Mouse (Mus musculus): ENCODE data around the gene Gm9903. TPM values are rescaled to one million over a fixed set of nuclear protein-coding genes. Genes with fewer than 3 reads are reported as not detected.

Gene Gm9903
- not detected for polyA plus RNA-seq (2015; fragmentation: Illumina TruSeq; extraction: RNeasy Lipid Tissue Mini Kit (QIAGEN cat#74804); ENCODE audit: insufficient read depth, low read depth, low replicate concordance)

GRCm38 (mm10) chr5:33629301-33629987, at the start of gene Gm9903, which contains the start of gene Fam53a:
Gene Gm9903, plus strand, starts transcription at chr5:33629925.
Gene Fam53a, minus strand, starts transcription at chr5:33629635.

DNA sequence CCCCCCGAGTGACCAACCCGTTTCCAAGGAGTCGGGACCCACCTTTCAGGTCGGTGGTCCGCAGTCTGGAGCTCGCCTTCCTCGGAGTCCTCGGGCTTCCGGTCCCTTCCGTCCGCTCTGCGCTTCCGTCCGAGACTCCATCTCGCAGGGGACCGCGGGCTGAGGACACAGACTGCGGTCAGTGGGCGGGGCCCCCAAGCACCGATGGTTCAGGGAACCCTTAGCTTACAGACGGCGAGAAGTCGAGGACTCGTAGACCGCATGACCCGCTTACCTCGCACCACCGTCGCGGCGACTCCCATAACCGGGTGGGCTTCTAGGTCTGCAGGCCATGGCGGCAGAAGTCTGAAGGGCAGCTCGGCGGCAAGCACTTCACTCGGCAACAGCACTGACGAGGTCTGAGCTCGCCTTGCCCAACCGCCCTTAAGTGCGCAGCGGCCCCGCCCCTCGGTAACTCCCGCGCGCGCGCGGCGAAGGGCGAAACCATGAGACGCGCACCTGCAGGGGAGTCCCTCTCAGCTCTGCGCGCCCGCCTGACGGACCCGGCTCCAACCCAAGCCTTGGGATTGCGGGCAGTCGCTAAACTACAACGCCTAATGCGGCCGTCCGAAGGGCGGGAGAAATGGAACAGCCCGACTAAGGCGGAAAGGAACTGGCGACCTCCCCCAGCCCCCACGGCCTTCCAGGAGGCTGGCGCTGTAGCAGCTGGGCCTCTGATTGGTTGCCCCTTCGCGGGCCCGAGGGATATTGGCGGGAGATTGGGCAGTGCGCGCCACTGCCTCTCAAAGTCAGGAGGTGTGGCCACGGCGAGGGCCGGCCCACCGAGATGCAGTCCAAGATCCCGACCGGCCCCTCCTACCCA, 22.4 kb downstream of the Gm9903 start, which contains the start of gene Slbp:
Slbp (minus strand) TSS at position 654 of the 862 bp plus-strand sequence.

GRCm38 (mm10) chr5:33657787-33658663, 28.3 kb downstream of the Gm9903 start, which contains the start of the genes Tacc3 and Tmem129:
Gene Tacc3, plus strand, starts transcription at chr5:33658128.
Gene Tmem129, minus strand, starts transcription at chr5:33658416.

Other genes with a start within 250 kb of the Gm9903 start
- not detected for gene Nkx1-1, start 195.9 kb upstream of the Gm9903 start, polyA plus RNA-seq (2015; fragmentation: Illumina TruSeq; extraction: RNeasy Lipid Tissue Mini Kit (QIAGEN cat#74804); ENCODE audit: insufficient read depth, low read depth, low replicate concordance)
- gene Fam53a, start 290 bp upstream of the Gm9903 start, polyA plus RNA-seq (2015; fragmentation: Illumina TruSeq; extraction: RNeasy Lipid Tissue Mini Kit (QIAGEN cat#74804); ENCODE audit: insufficient read depth, low read depth, low replicate concordance): 7.4 TPM
- gene Slbp, start 22.6 kb downstream of the Gm9903 start, polyA plus RNA-seq (2015; fragmentation: Illumina TruSeq; extraction: RNeasy Lipid Tissue Mini Kit (QIAGEN cat#74804); ENCODE audit: insufficient read depth, low read depth, low replicate concordance): 4.9 TPM
- 0.50 TPM for gene Tacc3, start 28.2 kb downstream of the Gm9903 start, polyA plus RNA-seq (2015; fragmentation: Illumina TruSeq; extraction: RNeasy Lipid Tissue Mini Kit (QIAGEN cat#74804); ENCODE audit: insufficient read depth, low read depth, low replicate concordance)
- gene Tmem129, start 28.5 kb downstream of the Gm9903 start, polyA plus RNA-seq (2015; fragmentation: Illumina TruSeq; extraction: RNeasy Lipid Tissue Mini Kit (QIAGEN cat#74804); ENCODE audit: insufficient read depth, low read depth, low replicate concordance): 5.3 TPM
- 16.0 TPM for gene Fgfr3, start 91.7 kb downstream of the Gm9903 start, polyA plus RNA-seq (2015; fragmentation: Illumina TruSeq; extraction: RNeasy Lipid Tissue Mini Kit (QIAGEN cat#74804); ENCODE audit: insufficient read depth, low read depth, low replicate concordance)
- gene Letm1, start 152.9 kb downstream of the Gm9903 start, polyA plus RNA-seq (2015; fragmentation: Illumina TruSeq; extraction: RNeasy Lipid Tissue Mini Kit (QIAGEN cat#74804); ENCODE audit: insufficient read depth, low read depth, low replicate concordance): 4.4 TPM
- 9.8 TPM for gene Nsd2, start 190.8 kb downstream of the Gm9903 start, polyA plus RNA-seq (2015; fragmentation: Illumina TruSeq; extraction: RNeasy Lipid Tissue Mini Kit (QIAGEN cat#74804); ENCODE audit: insufficient read depth, low read depth, low replicate concordance)

Measured in pancreas, adult 10 weeks (tissue).